Mouse (Mus musculus) heart, embryonic 15.5 days (tissue): ENCODE data around the gene Tut4. TPM values are rescaled to one million over a fixed set of nuclear protein-coding genes. Genes with fewer than 3 reads are reported as not detected.

Experiments used
- polyA plus RNA-seq: library from polyadenylated mRNA; unstranded; fragments of >200 nt; fragmentation: Nextera tagmentation; extraction: Ambion mirVana; gene quantifications from 2 replicates; pipeline ENCODE4 v1.2.1, GENCODE M21; 2015

Gene Tut4
- polyA plus RNA-seq, 1 experiment from 2014 or later: 43.5 TPM

Other genes starting within 250 kb of the Tut4 start
- gene Zyg11a, start 241.4 kb upstream of the Tut4 start, polyA plus RNA-seq: 0.08 TPM in 1 of 2 replicates, not detected in the other
- 6.7 and 8.3 TPM in 2 replicates for gene Zyg11b, start 158.3 kb upstream of the Tut4 start, polyA plus RNA-seq
- 41.2 and 48.0 TPM in 2 replicates for gene Coa7, start 131.3 kb upstream of the Tut4 start, polyA plus RNA-seq
- gene Shisal2a, start 76.1 kb upstream of the Tut4 start, polyA plus RNA-seq: 1.2 and 1.3 TPM in 2 replicates
- gene Gpx7, start 52.5 kb upstream of the Tut4 start, polyA plus RNA-seq: 60.4 and 60.6 TPM in 2 replicates
- gene Prpf38a, start 119.9 kb downstream of the Tut4 start, polyA plus RNA-seq: 53.3 and 56.1 TPM in 2 replicates
- gene Orc1, start 120.0 kb downstream of the Tut4 start, polyA plus RNA-seq: 3.1 and 4.7 TPM in 2 replicates
- gene Cc2d1b, start 160.5 kb downstream of the Tut4 start, polyA plus RNA-seq: 15.9 and 18.9 TPM in 2 replicates